Mouse (Mus musculus) MEL (cell line): ENCODE measurements around the gene Gm28635. TPM values are rescaled to one million over a fixed set of nuclear protein-coding genes. Genes with fewer than 3 reads are reported as not detected.

Source experiments
- DNase-seq: peaks from one replicate; pipeline ENCODE4 v3.0.0; 2011; ENCODE audit warnings: low read depth, low spot score
- H3K27ac ChIP-seq: 2 replicates; pipeline ENCODE4 v1.5.1; 2012; ENCODE audit warnings: low read depth, mild to moderate bottlenecking, control low read depth, low read length, moderate library complexity; ENCODE audit not compliant: control insufficient read depth
- H3K27me3 ChIP-seq, 2 experiments: fragments of 150-350 bp in 1 of 2; sonication (generic) in 1 of 2; 2 replicates each; pipeline ENCODE4 v1.6.1; 2012; ENCODE audit warnings: low read length in 2 of 2, mild to moderate bottlenecking in 2 of 2, improper control_type of control experiment in 1 of 2, moderate library complexity in 1 of 2; ENCODE audit not compliant: insufficient read depth in 2 of 2, control insufficient read depth in 1 of 2
- H3K36me3 ChIP-seq, 2 experiments: 2 replicates each; pipeline ENCODE4 v1.6.1; 2012 to 2014; ENCODE audit warnings: low read length in 2 of 2, improper control_type of control experiment in 1 of 2, inconsistent platforms in 1 of 2, mild to moderate bottlenecking in 1 of 2; ENCODE audit not compliant: insufficient read depth in 2 of 2, control insufficient read depth in 1 of 2
- H3K4me1 ChIP-seq, 2 experiments: fragments of 150-350 bp in 1 of 2; sonication (generic) in 1 of 2; 2 replicates each; pipeline ENCODE4 v1.6.1; 2012; ENCODE audit warnings: low read length in 2 of 2, improper control_type of control experiment in 1 of 2, mild to moderate bottlenecking in 1 of 2; ENCODE audit not compliant: insufficient read depth in 2 of 2, control insufficient read depth in 1 of 2
- H3K4me3 ChIP-seq, 2 experiments: fragments of 150-350 bp in 1 of 2; sonication (generic) in 1 of 2; 2 replicates each; pipeline ENCODE4 v1.5.1; 2012; ENCODE audit warnings: low read depth in 2 of 2, low read length in 2 of 2, mild to moderate bottlenecking in 2 of 2, moderate library complexity in 2 of 2, control low read depth in 1 of 2, improper control_type of control experiment in 1 of 2; ENCODE audit not compliant: control insufficient read depth in 1 of 2, insufficient read depth in 1 of 2
- H3K79me2 ChIP-seq: 2 replicates; pipeline ENCODE4 v1.6.1; 2012; ENCODE audit warnings: mild to moderate bottlenecking, low read length, moderate library complexity; ENCODE audit not compliant: control insufficient read depth, poor library complexity, insufficient read depth
- H3K9ac ChIP-seq: 2 replicates; pipeline ENCODE4 v1.6.1; 2012; ENCODE audit warnings: low read depth, mild to moderate bottlenecking, control low read depth, low read length, moderate library complexity; ENCODE audit not compliant: control insufficient read depth, poor library complexity, severe bottlenecking
- H3K9me3 ChIP-seq: fragments of 150-350 bp; sonication (generic); replicated peaks from 2 replicates; pipeline ENCODE4 v1.6.1; 2012; ENCODE audit warnings: mild to moderate bottlenecking, low read length, improper control_type of control experiment, moderate library complexity; ENCODE audit not compliant: insufficient read depth
- CHD1 ChIP-seq: IDR thresholded peaks from 2 replicates; pipeline ENCODE4 v1.6.1; 2012; ENCODE audit warnings: low read depth, mild to moderate bottlenecking, inconsistent platforms, low read length, improper control_type of control experiment
- CHD2 ChIP-seq: IDR thresholded peaks from 2 replicates; pipeline ENCODE4 v1.6.1; 2011; ENCODE audit warnings: low read length, improper control_type of control experiment
- CTCF ChIP-seq, 3 experiments: IDR thresholded peaks in 2 of 3; conservative IDR thresholded peaks in 1 of 3; 2 replicates each; pipeline ENCODE4 v1.5.1; 2011 to 2012; ENCODE audit warnings: low read length in 3 of 3, low read depth in 2 of 3, mild to moderate bottlenecking in 2 of 3, improper control_type of control experiment in 1 of 3, inconsistent platforms in 1 of 3, mixed read lengths in 1 of 3, moderate library complexity in 1 of 3; ENCODE audit not compliant: control insufficient read depth in 1 of 3, insufficient read depth in 1 of 3, poor library complexity in 1 of 3, severe bottlenecking in 1 of 3
- E2F4 ChIP-seq: IDR thresholded peaks from 2 replicates; pipeline ENCODE4 v1.6.1; 2011; ENCODE audit warnings: low read depth, low read length, improper control_type of control experiment, borderline replicate concordance
- EP300 ChIP-seq, 2 experiments: IDR thresholded peaks; 2 replicates each; pipeline ENCODE4 v1.6.1; 2011; ENCODE audit warnings: improper control_type of control experiment in 2 of 2, low read length in 2 of 2, low read depth in 1 of 2, mild to moderate bottlenecking in 1 of 2
- HCFC1 ChIP-seq: IDR thresholded peaks from 2 replicates; pipeline ENCODE4 v1.6.1; 2012; ENCODE audit warnings: low read depth, mild to moderate bottlenecking, inconsistent platforms, low read length, improper control_type of control experiment, moderate library complexity
- JUND ChIP-seq: IDR thresholded peaks from 2 replicates; pipeline ENCODE4 v1.6.1; 2011; ENCODE audit warnings: low read depth, mild to moderate bottlenecking, improper control_type of control experiment, low read length
- KAT2A ChIP-seq: conservative IDR thresholded peaks from 2 replicates; pipeline ENCODE4 v1.6.1; 2012; ENCODE audit warnings: low read depth, low read length, improper control_type of control experiment, inconsistent platforms
- MAFK ChIP-seq: IDR thresholded peaks from 2 replicates; pipeline ENCODE4 v1.6.1; 2011; ENCODE audit warnings: low read depth, mild to moderate bottlenecking, low read length, improper control_type of control experiment, borderline replicate concordance
- MAX ChIP-seq: IDR thresholded peaks from 2 replicates; pipeline ENCODE4 v1.6.1; 2011; ENCODE audit warnings: low read length, improper control_type of control experiment
- MAZ ChIP-seq: IDR thresholded peaks from 2 replicates; pipeline ENCODE4 v1.6.1; 2012; ENCODE audit warnings: low read depth, mild to moderate bottlenecking, inconsistent platforms, low read length, improper control_type of control experiment
- MXI1 ChIP-seq: IDR thresholded peaks from 2 replicates; pipeline ENCODE4 v1.6.1; 2011; ENCODE audit warnings: mild to moderate bottlenecking, low read depth, low read length, improper control_type of control experiment
- NELFE ChIP-seq: IDR thresholded peaks from 2 replicates; pipeline ENCODE4 v1.6.1; 2011; ENCODE audit warnings: low read depth, low read length, improper control_type of control experiment
- NRF1 ChIP-seq: IDR thresholded peaks from 2 replicates; pipeline ENCODE4 v1.6.1; 2014; ENCODE audit warnings: low read depth, mild to moderate bottlenecking, inconsistent platforms, low read length, improper control_type of control experiment, moderate library complexity; ENCODE audit not compliant: poor library complexity, insufficient read depth, severe bottlenecking
- RAD21 ChIP-seq: IDR thresholded peaks from 2 replicates; pipeline ENCODE4 v1.6.1; 2011; ENCODE audit warnings: mild to moderate bottlenecking, low read depth, low read length, improper control_type of control experiment
- RCOR1 ChIP-seq: IDR thresholded peaks from 2 replicates; pipeline ENCODE4 v1.6.1; 2012; ENCODE audit warnings: low read depth, mild to moderate bottlenecking, inconsistent platforms, low read length, improper control_type of control experiment
- SIN3A ChIP-seq: IDR thresholded peaks from 2 replicates; pipeline ENCODE4 v1.6.1; 2012; ENCODE audit warnings: low read length, improper control_type of control experiment, inconsistent platforms
- SMC3 ChIP-seq: IDR thresholded peaks from 2 replicates; pipeline ENCODE4 v1.6.1; 2011; ENCODE audit warnings: low read depth, low read length, improper control_type of control experiment
- TBP ChIP-seq: IDR thresholded peaks from 2 replicates; pipeline ENCODE4 v1.8.0; 2011; ENCODE audit warnings: low read depth, low read length, improper control_type of control experiment
- TCF12 ChIP-seq: IDR thresholded peaks from 2 replicates; pipeline ENCODE4 v1.6.1; 2014; ENCODE audit warnings: low read depth, mild to moderate bottlenecking, inconsistent platforms, low read length, improper control_type of control experiment, moderate library complexity
- UBTF ChIP-seq: IDR thresholded peaks from 2 replicates; pipeline ENCODE4 v1.6.1; 2012; ENCODE audit warnings: low read depth, mild to moderate bottlenecking, inconsistent platforms, low read length, improper control_type of control experiment, moderate library complexity, borderline replicate concordance; ENCODE audit not compliant: insufficient read depth
- USF1 ChIP-seq: IDR thresholded peaks from 2 replicates; pipeline ENCODE4 v1.6.1; 2014; ENCODE audit warnings: low read depth, mild to moderate bottlenecking, inconsistent platforms, low read length, improper control_type of control experiment, moderate library complexity
- ZKSCAN1 ChIP-seq: IDR thresholded peaks from 2 replicates; pipeline ENCODE4 v1.6.1; 2012; ENCODE audit warnings: low read depth, mild to moderate bottlenecking, inconsistent platforms, low read length, improper control_type of control experiment, moderate library complexity
- ZNF384 ChIP-seq: IDR thresholded peaks from 2 replicates; pipeline ENCODE4 v1.6.1; 2012; ENCODE audit warnings: low read depth, mild to moderate bottlenecking, inconsistent platforms, low read length, improper control_type of control experiment
- polyA plus RNA-seq, 2 experiments: library from polyadenylated mRNA; stranded (reverse) in 1 of 2; unstranded in 1 of 2; fragments of >175 nt in 1 of 2; fragments of >200 nt in 1 of 2; gene quantifications; 2 replicates each; pipeline versions ENCODE4 v1.2.1 to v1.2.4; 2012; ENCODE audit warnings: low replicate concordance in 2 of 2, low read depth in 1 of 2; ENCODE audit not compliant: insufficient read length in 2 of 2, insufficient read depth in 1 of 2, missing spikeins in 1 of 2
- total RNA-seq: library from RNA; depleted of rRNA; stranded (reverse); fragments of 300-350 nt; gene quantifications from 2 replicates; pipeline ENCODE4 v1.2.3, GENCODE M21; 2012

The Gm28635 gene
- total and polyA plus RNA-seq, 3 experiments, result 0.19 TPM; not detected in 2

DNA sequence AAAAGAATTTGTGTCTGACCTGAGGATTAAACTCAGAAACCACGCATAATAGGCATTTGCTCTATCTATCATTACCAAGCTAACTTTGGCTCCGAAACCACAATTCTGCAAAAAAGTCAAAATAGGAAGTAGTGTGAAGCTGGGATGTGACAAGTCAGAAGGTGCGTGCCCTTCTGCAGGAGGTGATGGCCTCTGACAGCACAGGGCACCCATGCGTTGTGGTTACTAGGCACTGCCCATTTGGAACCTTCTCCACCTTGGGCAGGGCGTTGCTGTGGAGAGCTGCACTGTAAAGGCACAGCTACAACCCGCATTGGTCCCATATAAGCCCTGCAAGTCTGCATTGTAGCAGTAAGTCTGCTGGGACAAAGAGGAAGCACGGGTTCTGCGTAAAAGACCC, 85.0 kb downstream of the Gm28635 start:
- Histone ChIP-seq H3K9me3 (no peaks in the 10 kb centered on the region), H3K9ac (no peak overlapping the region), H3K27me3 (no peaks in the 10 kb centered on the region), H3K4me1 (no peaks in the 10 kb centered on the region), H3K36me3 (no peaks in the 10 kb centered on the region), H3K79me2 (no peaks in the 10 kb centered on the region), H3K4me3 (no peak overlapping the region), H3K27ac (no peak overlapping the region)
- DNase-seq, result peak; percentile 46
- TF ChIP-seq HCFC1, result no peak
- TF ChIP-seq MAZ, result no peak
- no peak for TF ChIP-seq EP300 (IDR thresholded peaks at IDR 0.05; ENCODE audit: low read depth in 1 of 2, low read length in 2 of 2)
- no peak for TF ChIP-seq TCF12
- TF ChIP-seq, all 39 proteins: peak for 0

DNA sequence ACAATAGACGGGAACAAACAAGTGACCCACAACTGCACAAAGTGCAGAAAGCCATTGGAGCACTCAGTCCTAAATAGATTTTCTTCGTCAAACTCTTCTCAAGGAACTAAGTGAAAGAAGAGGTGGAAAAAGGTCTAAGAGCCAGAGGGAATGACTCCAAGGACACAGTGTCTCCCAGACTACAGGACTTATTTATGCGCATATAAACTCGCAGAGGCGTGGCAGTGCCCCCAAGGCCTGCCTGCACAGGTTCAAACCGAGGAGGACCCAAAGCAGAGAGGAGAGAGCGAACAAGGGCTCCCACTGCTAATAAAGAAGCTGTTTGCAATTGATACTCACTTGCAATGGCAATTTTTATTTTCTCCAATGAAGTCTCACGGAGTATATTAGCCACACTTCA, 92.1 kb downstream of the Gm28635 start:
- no peaks in the 10 kb centered on the region for H3K27me3 ChIP-seq
- TF ChIP-seq MAX (no peak), JUND (no peak), SIN3A (no peak), EP300 (IDR thresholded peaks at IDR 0.05; ENCODE audit: low read depth in 1 of 2, low read length in 2 of 2) (no peak), SMC3 (no peak)
- TF ChIP-seq, all 39 proteins: peak for 0
- Histone ChIP-seq H3K27ac (no peak overlapping the region), H3K79me2 (no peaks in the 10 kb centered on the region), H3K4me3 (no peak overlapping the region), H3K36me3 (no peaks in the 10 kb centered on the region), H3K9ac (no peak overlapping the region), H3K4me1 (no peaks in the 10 kb centered on the region), H3K9me3 (no peaks in the 10 kb centered on the region)
- no peak for DNase-seq

DNA sequence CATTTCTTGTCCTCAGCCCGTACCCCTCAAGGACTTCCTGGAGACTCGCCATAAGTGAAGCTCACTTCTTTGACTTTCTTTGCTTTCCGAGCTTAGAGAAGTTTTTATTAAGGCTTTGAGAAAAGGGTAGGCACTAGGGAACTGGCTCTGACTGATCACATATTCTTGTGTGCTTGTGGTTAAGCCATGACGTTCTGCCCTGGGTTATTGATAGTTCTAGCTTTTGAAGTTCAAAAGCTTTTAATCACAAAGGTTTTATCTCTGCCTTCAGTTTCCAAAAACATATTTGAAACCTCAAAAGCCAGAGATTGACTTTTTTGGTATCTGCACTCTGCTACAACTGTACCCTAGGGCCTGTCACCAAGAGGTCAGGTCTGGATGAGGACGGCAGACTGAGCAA, 95.6 kb downstream of the Gm28635 start:
- H3K36me3 ChIP-seq, result no peaks in the 10 kb centered on the region
- no peak overlapping the region for H3K27ac ChIP-seq
- DNase-seq, result no peak
- TF ChIP-seq MAFK (no peak), CTCF (IDR thresholded peaks at IDR 0.05 in 2 of 3, conservative IDR thresholded peaks at IDR 0.05 in 1 of 3; ENCODE audit: control insufficient read depth in 1 of 3, insufficient read depth in 1 of 3, low read depth in 2 of 3, low read length in 3 of 3, poor library complexity in 1 of 3, severe bottlenecking in 1 of 3) (no peak), ZKSCAN1 (no peak), SIN3A (no peak), USF1 (no peak), E2F4 (no peak), MXI1 (no peak), MAX (no peak), JUND (no peak), TBP (no peak), NRF1 (no peak), ZNF384 (no peak), NELFE (no peak), KAT2A (no peak), RCOR1 (no peak), RAD21 (no peak), UBTF (no peak), CHD1 (no peak), CHD2 (no peak)
- H3K9ac ChIP-seq, result no peak overlapping the region
- no peaks in the 10 kb centered on the region for H3K79me2 ChIP-seq
- H3K4me1 ChIP-seq, result no peaks in the 10 kb centered on the region
- no peak overlapping the region for H3K4me3 ChIP-seq
- H3K9me3 ChIP-seq, result no peaks in the 10 kb centered on the region
- H3K27me3 ChIP-seq, result no peaks in the 10 kb centered on the region
